Mouse (Mus musculus) embryo, embryonic 10.5 days (tissue): ENCODE measurements at regions not wholly inside any gene's neighbourhood (a gene's known extent, or its start where the extent isn't known, plus 50 kb on each side); places are given as distances from the start of the nearest gene placed in this dataset.
A peak's percentile ranks its signal among the peaks of the same experiment; 100 is the strongest.
"Not testable (repeated sequence)": the region's sequence is repeated elsewhere in the genome, so short reads cannot be mapped to it uniquely, and the experiment has no call there.

Experiments
- DNase-seq: peaks from one replicate; pipeline ENCODE4 v3.0.0-alpha.2; 2015; ENCODE audit warnings: low spot score

GRCm38 (mm10) chr9:33436459-33436858 lies 800.4 kb downstream of the Ets1 start:
- DNase-seq = no peak

DNA sequence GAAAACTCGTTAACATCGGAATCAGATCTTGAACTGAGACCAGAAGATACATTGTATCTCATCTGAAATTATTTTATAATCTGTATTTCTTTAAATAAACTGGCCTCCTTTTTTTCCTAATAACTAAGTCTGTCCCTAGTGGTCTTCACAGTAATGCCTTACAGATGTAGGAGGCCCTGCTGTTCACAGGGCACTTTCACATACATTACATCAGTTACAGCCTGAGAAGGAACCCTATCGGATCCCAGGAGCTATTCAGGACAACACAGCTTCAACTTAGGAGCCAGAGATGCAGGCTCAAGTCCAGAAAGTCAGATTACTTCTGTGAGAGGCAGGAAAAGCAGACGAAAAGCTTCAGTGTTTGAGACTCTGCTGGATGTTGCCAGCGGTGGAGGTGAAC lies 806.2 kb downstream of the Ets1 start:
- DNase-seq = peak; percentile 24

- no peak for DNase-seq
Observed at GRCm38 (mm10) chr9:33445902-33446301, 809.9 kb downstream of the Ets1 start.

GRCm38 (mm10) chr9:33475106-33475505 lies 839.1 kb downstream of the Ets1 start:
- no peak for DNase-seq

- DNase-seq = no peak
Observed at GRCm38 (mm10) chr9:33482845-33483540, 847.0 kb downstream of the Ets1 start.

- DNase-seq = no peak
Observed at GRCm38 (mm10) chr9:33483541-33483846, 847.5 kb downstream of the Ets1 start.

- no peak for DNase-seq
Observed at GRCm38 (mm10) chr9:33533101-33533810, 897.2 kb downstream of the Ets1 start.

- DNase-seq = no peak
Observed at GRCm38 (mm10) chr9:33543301-33543700, 907.3 kb downstream of the Ets1 start.

DNA sequence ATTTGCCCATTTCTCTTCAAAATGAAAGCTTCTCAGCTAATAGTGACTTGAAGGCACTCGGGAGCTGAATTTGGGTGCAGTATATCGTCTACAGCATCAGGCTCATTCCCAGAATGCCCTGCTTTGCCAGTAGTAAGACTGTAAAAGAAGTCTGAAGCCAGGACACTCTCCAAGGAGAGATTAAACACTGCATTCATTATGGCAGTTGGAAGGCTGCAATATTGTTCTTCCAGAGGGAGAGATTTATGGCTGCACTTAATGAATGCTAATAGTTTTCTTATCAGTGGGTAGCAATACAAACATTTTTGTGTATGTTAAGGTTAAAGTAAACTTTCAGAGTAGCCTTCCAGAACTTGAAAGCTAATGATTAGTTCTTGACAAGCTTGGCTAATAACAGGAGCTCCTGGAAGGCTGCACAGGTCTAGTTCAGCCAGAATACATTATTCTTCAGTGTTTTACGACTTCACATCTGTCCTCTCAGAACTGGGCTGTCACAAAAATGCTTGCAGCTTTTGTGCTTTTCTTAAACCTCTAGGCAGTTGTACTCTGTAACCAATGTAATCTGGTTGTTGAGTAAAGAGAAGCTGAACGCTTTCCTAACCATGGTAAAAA lies 910.2 kb downstream of the Ets1 start:
- peak; percentile 9 for DNase-seq

DNA sequence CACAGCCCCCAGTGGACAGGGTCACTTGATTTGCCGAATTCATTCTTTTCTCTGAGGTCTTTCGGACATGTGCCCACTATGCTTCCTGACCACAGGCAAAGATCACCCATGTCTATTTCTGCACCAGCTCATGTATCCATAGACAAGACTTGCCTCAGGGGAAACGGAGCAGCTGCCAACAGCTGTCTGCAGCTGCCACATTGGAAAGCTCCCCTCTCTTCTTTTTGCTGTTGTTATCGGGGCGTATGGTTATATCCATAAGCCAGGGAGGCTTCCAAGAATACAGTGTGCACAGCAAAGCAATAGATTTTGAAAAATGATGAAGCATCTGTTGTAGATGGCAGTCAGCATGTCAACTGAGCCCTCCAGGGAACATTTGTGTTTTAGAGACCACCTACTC lies 913.4 kb downstream of the Ets1 start:
- DNase-seq = no peak

GRCm38 (mm10) chr9:33571990-33572389 lies 913.7 kb upstream of the Kirrel3 start:
- no peak for DNase-seq

GRCm38 (mm10) chr9:33611511-33611910 lies 874.2 kb upstream of the Kirrel3 start:
- no peak for DNase-seq

GRCm38 (mm10) chr9:33624378-33624777 lies 861.3 kb upstream of the Kirrel3 start:
- no peak for DNase-seq

- DNase-seq = no peak
Observed at GRCm38 (mm10) chr9:33629731-33630473, 855.8 kb upstream of the Kirrel3 start.

DNA sequence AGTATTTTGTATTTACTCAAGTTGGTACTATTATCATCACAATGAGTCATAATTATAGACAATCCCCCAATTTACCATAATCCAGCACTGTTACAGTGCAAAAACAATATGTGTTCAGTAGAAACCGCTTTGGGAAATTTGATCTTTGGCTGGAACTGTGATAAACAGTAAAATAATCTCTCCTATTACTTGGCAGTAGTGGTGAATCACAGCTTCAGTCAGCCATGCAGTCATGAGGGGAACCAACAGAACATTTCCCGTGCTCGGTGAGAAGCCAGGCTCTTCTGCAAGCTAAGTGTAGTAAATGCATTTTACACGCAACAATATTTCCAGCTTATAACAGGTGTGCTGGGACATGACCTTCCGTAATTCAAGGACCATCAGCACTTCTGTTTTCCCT lies 822.7 kb upstream of the Kirrel3 start:
- no peak for DNase-seq

- DNase-seq = no peak
Observed at GRCm38 (mm10) chr9:33681129-33681528, 804.6 kb upstream of the Kirrel3 start.

DNA sequence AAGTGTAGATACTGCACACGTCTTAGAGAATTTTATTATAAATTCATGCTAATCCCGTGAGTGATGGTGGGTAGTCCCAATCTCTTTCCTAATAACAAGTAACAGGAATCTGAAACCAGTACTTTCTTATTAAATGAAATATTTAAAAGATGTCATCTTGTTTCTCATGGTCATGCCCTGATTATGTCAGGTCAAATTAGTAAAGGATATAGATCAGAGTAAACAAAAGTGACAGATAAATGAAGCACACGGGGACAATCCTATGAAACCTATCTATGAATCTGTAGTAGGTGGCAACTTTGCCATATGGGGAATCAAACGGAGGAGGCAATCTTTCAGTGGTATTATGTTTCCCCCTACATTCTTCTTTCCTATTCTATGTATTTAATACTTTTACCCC lies 794.0 kb upstream of the Kirrel3 start:
- DNase-seq = no peak

DNA sequence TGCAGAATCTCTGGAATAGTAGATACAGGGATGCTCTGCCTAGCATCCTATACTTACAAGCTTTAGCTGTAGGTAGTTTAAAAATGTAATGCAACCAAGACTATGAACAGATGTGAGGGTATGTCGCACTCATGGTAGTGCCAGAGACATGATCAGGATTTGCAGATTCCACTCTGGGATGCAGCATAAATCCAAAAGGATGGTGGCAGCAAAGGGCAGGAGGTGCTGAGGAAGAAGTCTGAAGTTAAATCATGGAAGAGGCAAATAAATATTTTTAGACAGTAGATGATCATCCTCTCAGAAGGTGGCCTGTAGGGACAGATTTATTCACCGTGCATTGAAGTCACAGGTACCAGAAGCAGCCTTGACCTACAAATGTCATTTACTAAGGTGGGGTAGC lies 768.1 kb upstream of the Kirrel3 start:
- no peak for DNase-seq

DNA sequence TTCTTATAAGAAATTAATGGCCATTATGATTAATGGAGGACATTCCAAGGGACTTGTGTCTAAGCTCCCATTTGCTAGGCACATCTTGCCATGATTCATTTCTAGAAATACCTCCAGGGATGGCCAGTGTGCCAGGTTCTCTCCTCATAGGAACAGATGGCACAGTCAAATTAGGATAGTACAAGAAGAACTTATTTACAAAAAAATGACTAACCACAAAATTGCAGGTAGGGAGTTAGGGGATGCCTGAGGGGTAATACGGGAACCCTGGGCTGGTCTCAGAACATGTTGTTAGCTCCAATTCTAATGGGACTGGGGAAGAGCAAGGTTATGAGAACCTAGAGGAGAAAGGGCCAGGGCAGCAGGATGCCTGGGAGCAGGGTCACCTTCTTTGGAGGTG lies 760.9 kb upstream of the Kirrel3 start:
- no peak for DNase-seq

DNA sequence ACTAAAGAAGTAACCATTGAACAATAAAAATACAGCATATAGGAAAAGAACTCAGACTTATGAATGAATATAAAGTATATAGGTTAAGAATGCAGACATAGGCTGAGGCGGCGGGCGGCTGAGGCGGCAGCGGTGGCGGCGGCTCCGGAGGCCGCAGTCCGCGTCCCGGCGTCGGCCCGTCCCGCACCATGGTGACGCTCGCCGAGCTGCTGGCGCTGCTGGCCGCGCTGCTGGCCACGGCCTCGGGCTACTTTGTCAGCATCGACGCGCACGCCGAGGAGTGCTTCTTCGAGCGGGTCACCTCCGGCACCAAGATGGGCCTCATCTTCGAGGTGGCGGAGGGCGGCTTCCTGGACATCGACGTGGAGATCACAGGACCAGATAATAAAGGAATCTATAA lies 757.6 kb upstream of the Kirrel3 start:
- not testable (repeated sequence) for DNase-seq

DNA sequence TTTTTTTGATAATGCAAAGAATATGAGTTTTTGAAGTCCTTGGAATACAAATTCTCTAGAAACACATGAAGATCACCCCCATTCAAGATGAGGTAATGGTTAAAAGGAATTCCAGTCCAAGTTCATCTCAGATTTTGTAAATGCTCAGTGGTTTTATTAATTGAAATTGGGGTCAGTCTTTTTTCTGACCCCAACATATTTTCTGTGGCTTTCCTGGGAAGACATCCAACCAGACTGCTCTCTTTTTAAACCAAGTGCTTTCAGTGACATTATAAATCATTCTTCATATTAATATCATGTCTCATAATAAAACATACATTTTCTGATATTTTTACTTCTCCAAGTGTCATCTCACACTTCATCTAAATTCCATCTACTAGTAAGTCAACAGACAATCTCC lies 725.0 kb upstream of the Kirrel3 start:
- DNase-seq = no peak

GRCm38 (mm10) chr9:33766235-33766634 lies 719.5 kb upstream of the Kirrel3 start:
- no peak for DNase-seq

GRCm38 (mm10) chr9:33769811-33770210 lies 715.9 kb upstream of the Kirrel3 start:
- DNase-seq = peak; percentile 6
